In genomic region chr2:52676023-52676912, GRCm38 (mm10) we compare ENCODE assay signal across 8 mouse cellular contexts. TPM values are rescaled to one million over a fixed set of nuclear protein-coding genes. Genes with fewer than 3 reads are reported as not detected.
DNase-seq lines count a peak whose midpoint lies in the region; ATAC-seq and TF ChIP-seq lines count a peak whose summit lies in the region.

Gene Cacnb4 (minus strand): TSS chr2:52676831.

- H3K4me3 ChIP-seq in intestine, postnatal 0 days (ENCODE audit: low read depth, low read length), result peak within 1 kb of the TSS; percentile 63

- TF ChIP-seq CTCF in intestine, postnatal 0 days (IDR thresholded peaks at IDR 0.05; ENCODE audit: low read depth), result no peak

- no peaks in the 10 kb centered on the region for H3K9me3 ChIP-seq in intestine, postnatal 0 days (ENCODE audit: control insufficient read depth)

- DNase-seq in frontal cortex, postnatal 25 days (ENCODE audit: low spot score in 2 of 2), result no peak
- peak; percentile 73 to 79 for DNase-seq in cerebellum, postnatal 36 days
- peak; percentile 35 for DNase-seq in gastrocnemius, postnatal 10 days
- peak; percentile 74 for DNase-seq in left cerebral cortex, postnatal 4 days
- DNase-seq in mesoderm, embryonic 11.5 days (ENCODE audit: low read depth, low spot score), result peak; percentile 69
- peak; percentile 47 to 60 for DNase-seq in right cerebral cortex, postnatal 36 days (ENCODE audit: low spot score in 2 of 2)

- intact Hi-C loops in left cerebral cortex, postnatal 4 days (cut with DNase I), result no loop called here

- peak within 1 kb of the TSS; percentile 42; the same call in 1 of the 2 replicates for H3K9ac ChIP-seq in intestine, postnatal 0 days (ENCODE audit: low read depth, low read length)

- H3K27me3 ChIP-seq in intestine, postnatal 0 days (replicated peaks; ENCODE audit: control insufficient read depth, insufficient read depth, low read length), result peaks cover 18% of the 10 kb centered on the region

- 1% methylated on average over 56 of the region's 77 CpGs for WGBS in intestine, postnatal 0 days

- H3K4me2 ChIP-seq in intestine, postnatal 0 days (replicated peaks; ENCODE audit: low read depth), result peak within 1 kb of the TSS; percentile 97

- no peaks in the 10 kb centered on the region for H3K36me3 ChIP-seq in intestine, postnatal 0 days (ENCODE audit: control insufficient read depth, insufficient read depth)

- H3K27ac ChIP-seq in intestine, postnatal 0 days (ENCODE audit: low read depth, low read length), result no peak within 1 kb of the TSS

- peak; percentile 54 for ATAC-seq in frontal cortex, adult (ENCODE audit: low TSS enrichment)
- ATAC-seq in intestine, postnatal 0 days, result peak; percentile 47; the same call in 1 of the 2 replicates

- no peaks in the 10 kb centered on the region for H3K4me1 ChIP-seq in intestine, postnatal 0 days (replicated peaks; ENCODE audit: control insufficient read depth, insufficient read depth, low read length)

RNA-seq across cellular contexts. Expression of gene Cacnb4, which starts in this region (rescaled TPM):
- 1 to 10 TPM in 1 of 2 experiments, under 1 TPM in 1; 0.73 to 1.6 TPM for total RNA-seq in gastrocnemius, postnatal 10 days (2021)
- polyA plus RNA-seq in intestine, postnatal 0 days (2015; fragmentation: Nextera tagmentation; extraction: Ambion mirVana), result 0.50 and 0.51 TPM in 2 replicates
- total RNA-seq in left cerebral cortex, postnatal 4 days (2021), result 10 to 100 TPM; 39.9 to 43.7 TPM

Comparison
In these comparisons a context has a peak if more than half of its experiments do, and no peak if none do; other contexts are left out.
1. RNA of gene Cacnb4 (total RNA-seq): 39.9 to 43.7 TPM in left cerebral cortex, postnatal 4 days; 0.73 to 1.6 TPM in gastrocnemius, postnatal 10 days; every median in the first group is over 10 times any median in the second.
2. Peak in ATAC-seq, H3K4me3 ChIP-seq, H3K9ac ChIP-seq and H3K4me2 ChIP-seq in intestine, postnatal 0 days; RNA of the gene not detected or under 1 TPM.
3. DNase-seq: peak in cerebellum, postnatal 36 days (2 of 2), gastrocnemius, postnatal 10 days (single experiment), left cerebral cortex, postnatal 4 days (single experiment), mesoderm, embryonic 11.5 days (single experiment) and right cerebral cortex, postnatal 36 days (2 of 2); none in frontal cortex, postnatal 25 days (0 of 2).